Mouse (Mus musculus) intestine, embryonic 15.5 days (tissue): ENCODE data around the gene Wfdc2. TPM values are rescaled to one million over a fixed set of nuclear protein-coding genes. Genes with fewer than 3 reads are reported as not detected.

Source experiments
- ATAC-seq: fragments of 200-750 bp; cut with Nextera tagmentation; 2 replicates; pipeline ENCODE4 v1.8.0; 2017; ENCODE audit warnings: moderate TSS enrichment, moderate library complexity
- H3K27ac ChIP-seq: fragments of 300-500 bp; sonication (generic); 2 replicates; pipeline ENCODE4 v1.5.1; 2015; ENCODE audit warnings: mild to moderate bottlenecking, inconsistent platforms
- H3K27me3 ChIP-seq: fragments of 300-500 bp; sonication (generic); replicated peaks from 2 replicates; pipeline ENCODE4 v1.6.1; 2015; ENCODE audit warnings: inconsistent platforms
- H3K36me3 ChIP-seq: fragments of 300-500 bp; sonication (generic); 2 replicates; pipeline ENCODE4 v1.6.1; 2015; ENCODE audit warnings: inconsistent platforms
- H3K4me1 ChIP-seq: fragments of 300-500 bp; sonication (generic); replicated peaks from 2 replicates; pipeline ENCODE4 v1.6.1; 2015; ENCODE audit warnings: inconsistent platforms
- H3K4me2 ChIP-seq: fragments of 300-500 bp; sonication (generic); replicated peaks from 2 replicates; pipeline ENCODE4 v1.6.1; 2015; ENCODE audit warnings: mild to moderate bottlenecking, inconsistent platforms
- H3K4me3 ChIP-seq: fragments of 300-500 bp; sonication (generic); replicated peaks from 2 replicates; pipeline ENCODE4 v1.5.1; 2015; ENCODE audit warnings: inconsistent platforms
- H3K9ac ChIP-seq: fragments of 300-500 bp; sonication (generic); 2 replicates; pipeline ENCODE4 v1.6.1; 2015; ENCODE audit warnings: inconsistent platforms
- H3K9me3 ChIP-seq: fragments of 300-500 bp; sonication (generic); 2 replicates; pipeline ENCODE4 v1.6.1; 2016; ENCODE audit warnings: inconsistent platforms
- WGBS: fragments of 180-500 bp; shearing (Covaris S2); methylation state at CpG from one replicate; pipeline ENCODE4 v1.1.7; 2015; 5-methylcytosine and 5-hydroxymethylcytosine counted together
- polyA plus RNA-seq: library from polyadenylated mRNA; unstranded; fragments of >200 nt; fragmentation: Nextera tagmentation; extraction: Ambion mirVana; gene quantifications from 2 replicates; pipeline ENCODE4 v1.2.1, GENCODE M21; 2015

Gene Wfdc2
- polyA plus RNA-seq, 1 experiment from 2014 or later, result 53.3 TPM

DNA sequence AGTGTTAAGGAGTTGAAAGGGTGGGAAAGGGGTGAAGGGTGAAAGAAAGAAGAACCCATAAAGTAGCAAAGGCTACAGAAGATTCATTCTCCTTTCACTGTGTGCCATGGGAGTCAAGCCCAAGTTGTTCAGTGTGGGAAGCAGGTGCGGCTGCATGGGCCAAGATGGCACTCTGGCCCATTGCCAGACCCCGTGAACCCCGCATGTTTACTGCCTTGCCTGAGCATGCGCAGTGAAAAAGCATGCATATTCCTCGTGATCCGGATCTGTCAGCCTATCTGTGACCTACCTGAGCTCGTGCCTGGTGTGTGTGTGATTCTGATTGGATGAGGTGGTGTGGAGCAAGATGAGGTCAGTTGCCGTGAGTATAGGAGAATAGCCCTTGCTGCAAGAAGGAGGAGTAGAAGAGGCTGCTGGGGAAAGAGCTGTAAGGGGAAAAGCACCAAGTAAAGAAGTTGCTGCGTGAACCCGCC lies 38.9 kb upstream of the Wfdc2 start:
- Histone ChIP-seq H3K4me2 (no peak overlapping the region), H3K9me3 (no peaks in the 10 kb centered on the region), H3K4me3 (no peak overlapping the region), H3K4me1 (0 out of 2 replicates have a peak, but pooled peaks cover 12% of the 10 kb centered on the region), H3K36me3 (no peaks in the 10 kb centered on the region), H3K27me3 (no peaks in the 10 kb centered on the region), H3K27ac (no peak overlapping the region), H3K9ac (no peak overlapping the region)
- no peak for ATAC-seq
- 82% methylated on average over 10 of the region's 10 CpGs for WGBS

DNA sequence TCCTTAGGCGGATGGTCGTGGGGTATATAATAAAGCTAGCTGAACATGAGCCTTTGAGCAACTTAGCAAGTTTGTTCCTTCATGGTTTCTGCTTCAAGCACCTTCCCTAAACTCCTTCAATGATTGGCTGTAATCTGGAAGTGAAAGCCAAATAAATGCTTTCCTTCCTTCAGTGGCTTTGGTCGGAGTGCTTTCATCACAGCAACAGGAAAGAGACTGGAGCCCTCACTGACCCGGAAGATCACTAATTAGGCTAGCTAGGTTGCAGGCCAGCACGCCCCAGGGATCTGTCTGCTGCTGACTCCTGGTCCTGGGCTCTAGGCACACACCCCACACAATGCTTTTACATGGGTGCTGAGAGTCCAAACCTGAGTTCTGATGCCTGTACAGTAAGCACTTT lies 33.7 kb upstream of the Wfdc2 start:
- Histone ChIP-seq H3K9me3 (no peaks in the 10 kb centered on the region), H3K36me3 (no peaks in the 10 kb centered on the region), H3K9ac (no peak overlapping the region), H3K4me3 (no peak overlapping the region), H3K4me1 (no peaks in the 10 kb centered on the region), H3K27ac (no peak overlapping the region), H3K4me2 (no peak overlapping the region), H3K27me3 (no peaks in the 10 kb centered on the region)
- no peak for ATAC-seq
- WGBS, result 68% methylated on average over 5 of the region's 5 CpGs

DNA sequence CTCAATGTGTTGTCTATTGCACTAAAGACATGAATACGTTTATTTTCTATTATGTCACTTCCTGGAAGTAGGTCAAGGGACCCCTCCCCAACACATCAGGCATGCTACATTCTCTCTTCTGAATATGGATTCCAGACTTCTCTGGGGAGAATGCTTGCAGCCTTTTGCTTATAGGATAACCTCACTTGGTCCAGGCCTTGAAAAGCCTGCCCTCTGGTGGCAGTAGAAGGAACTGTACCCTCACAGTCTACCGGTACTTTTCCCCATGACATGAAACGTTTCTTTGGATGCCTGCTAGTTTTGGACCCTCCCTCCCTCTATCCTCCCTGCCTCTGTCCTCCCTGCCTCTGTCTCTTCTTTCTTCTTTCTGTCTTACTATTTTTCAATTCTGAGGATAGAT lies 31.0 kb upstream of the Wfdc2 start:
- H3K27ac ChIP-seq, result no peak overlapping the region
- no peak overlapping the region for H3K9ac ChIP-seq
- H3K4me1 ChIP-seq, result no peaks in the 10 kb centered on the region
- peak; percentile 41; the same call in 1 of the 2 replicates for ATAC-seq
- H3K36me3 ChIP-seq, result no peaks in the 10 kb centered on the region
- H3K9me3 ChIP-seq, result no peaks in the 10 kb centered on the region
- H3K4me3 ChIP-seq, result no peak overlapping the region
- WGBS, result 3% methylated on average over 3 of the region's 3 CpGs
- H3K27me3 ChIP-seq, result no peaks in the 10 kb centered on the region
- H3K4me2 ChIP-seq, result no peak overlapping the region

DNA sequence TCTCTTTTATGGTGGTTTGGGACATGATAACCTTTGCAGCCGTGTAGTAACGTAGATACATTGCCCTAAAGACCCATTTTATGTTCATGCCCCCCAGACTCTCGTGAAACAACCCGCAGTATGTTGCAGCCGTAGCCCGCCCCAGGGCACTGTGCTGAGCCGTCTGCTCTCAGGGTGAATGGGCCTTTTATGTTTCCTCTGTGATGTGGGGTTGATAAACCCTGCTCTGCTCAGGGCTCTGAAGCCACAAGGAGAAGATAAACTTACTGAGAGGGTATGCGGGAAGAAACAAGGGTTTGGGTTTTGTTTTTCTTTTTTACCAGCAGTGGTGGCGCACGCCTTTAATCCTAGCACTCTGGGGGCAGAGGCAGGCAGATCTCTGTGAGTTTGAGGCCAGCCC lies 27.9 kb upstream of the Wfdc2 start:
- H3K4me1 ChIP-seq, result no peaks in the 10 kb centered on the region
- no peak overlapping the region for H3K4me3 ChIP-seq
- no peak overlapping the region for H3K9ac ChIP-seq
- no peaks in the 10 kb centered on the region for H3K9me3 ChIP-seq
- 70% methylated on average over 10 of the region's 10 CpGs for WGBS
- H3K36me3 ChIP-seq, result no peaks in the 10 kb centered on the region
- no peaks in the 10 kb centered on the region for H3K27me3 ChIP-seq
- no peak overlapping the region for H3K4me2 ChIP-seq
- no peak overlapping the region for H3K27ac ChIP-seq
- no peak for ATAC-seq

DNA sequence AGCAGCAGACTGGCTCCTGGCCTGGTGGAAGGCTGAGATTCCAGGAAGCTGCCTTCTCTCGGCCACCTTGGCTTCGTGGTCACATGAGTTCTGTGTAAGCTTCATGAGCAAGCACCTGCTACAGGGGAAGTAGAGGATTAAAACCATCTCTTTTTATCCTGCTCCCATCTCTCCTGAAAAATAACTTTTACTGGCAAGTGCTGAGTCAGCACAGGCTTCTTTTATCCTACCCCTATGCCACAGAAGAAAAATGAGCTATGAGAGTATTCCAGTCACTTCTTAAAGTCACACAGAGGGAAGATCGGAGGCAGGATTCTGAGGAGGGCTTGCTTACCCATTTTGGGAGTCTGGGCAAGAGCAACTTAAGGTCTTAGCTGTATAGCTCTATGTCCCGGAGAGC lies 25.2 kb upstream of the Wfdc2 start:
- Histone ChIP-seq H3K4me3 (no peak overlapping the region), H3K36me3 (no peaks in the 10 kb centered on the region), H3K4me1 (0 out of 2 replicates have a peak, but pooled peaks cover 5% of the 10 kb centered on the region), H3K27me3 (no peaks in the 10 kb centered on the region), H3K9me3 (no peaks in the 10 kb centered on the region), H3K27ac (no peak overlapping the region), H3K9ac (no peak overlapping the region), H3K4me2 (no peak overlapping the region)
- 72% methylated on average over 4 of the region's 4 CpGs for WGBS
- ATAC-seq, result no peak

DNA sequence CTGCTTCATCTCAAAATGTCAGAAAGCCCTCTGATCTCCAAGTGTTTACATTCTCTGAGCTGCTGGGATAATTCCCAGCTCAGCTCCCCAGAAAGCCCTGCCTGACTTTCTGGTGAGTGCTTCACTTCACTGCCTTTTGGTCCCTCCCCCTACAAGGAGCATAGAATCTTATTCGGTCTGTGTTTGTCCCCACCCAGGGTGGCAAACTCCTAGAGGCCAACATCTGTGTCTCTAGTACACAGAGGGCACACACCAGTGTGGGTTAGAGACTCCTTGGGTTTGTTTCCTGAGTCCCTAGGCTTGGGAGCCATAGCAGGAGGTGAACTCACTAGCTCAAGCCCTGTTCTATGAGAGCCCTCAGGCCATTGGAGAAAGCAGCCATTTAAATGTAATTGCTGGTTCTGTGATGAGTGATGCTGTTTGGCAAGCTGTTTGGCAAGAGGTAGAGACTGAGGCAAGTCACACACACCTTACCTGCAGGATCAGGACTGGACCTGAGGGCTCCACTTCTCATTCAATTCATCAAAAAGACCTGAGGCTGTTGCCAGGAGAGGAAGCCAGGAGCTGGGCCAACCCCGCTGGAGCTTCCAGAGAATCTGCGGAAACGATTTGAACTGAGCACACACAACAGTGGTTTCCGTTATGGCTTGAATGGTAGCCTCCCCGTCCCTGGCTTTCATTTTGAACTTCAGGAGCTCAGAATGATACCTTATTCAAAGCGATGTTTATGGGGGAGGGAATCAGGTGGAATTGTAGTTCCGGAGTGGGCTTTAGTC lies 21.4 kb upstream of the Wfdc2 start:
- Histone ChIP-seq H3K9ac (no peak overlapping the region), H3K4me2 (peak overlapping the region; percentile 2; the same call in 1 of the 2 replicates), H3K4me1 (0 out of 2 replicates have a peak, but pooled peaks cover 8% of the 10 kb centered on the region), H3K9me3 (no peaks in the 10 kb centered on the region), H3K36me3 (no peaks in the 10 kb centered on the region), H3K27ac (peak overlapping the region; percentile 77), H3K27me3 (no peaks in the 10 kb centered on the region), H3K4me3 (no peak overlapping the region)
- peak; percentile 61; the same call in 1 of the 2 replicates for ATAC-seq
- 26% methylated on average over 8 of the region's 8 CpGs for WGBS

DNA sequence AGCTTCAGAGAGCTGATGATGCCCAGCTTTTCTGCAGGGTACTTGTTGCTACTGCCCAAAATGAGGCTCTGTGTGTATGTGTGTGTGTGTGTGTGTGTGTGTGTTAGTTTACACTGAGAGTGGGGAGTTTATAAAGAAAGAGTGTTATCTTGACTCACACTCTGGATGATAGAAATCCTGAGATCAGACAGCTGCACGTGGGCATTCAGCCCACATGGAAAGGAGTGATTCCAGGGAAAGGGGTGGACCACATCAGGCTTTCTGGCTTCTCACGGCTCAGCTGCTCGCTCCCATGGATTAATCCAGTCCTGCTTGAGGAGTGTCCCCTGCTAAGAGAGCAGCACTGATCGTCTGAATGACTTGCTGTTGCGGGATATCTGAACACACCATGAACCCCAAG lies 20.1 kb upstream of the Wfdc2 start:
- H3K27me3 ChIP-seq, result no peaks in the 10 kb centered on the region
- no peak overlapping the region for H3K4me2 ChIP-seq
- WGBS, result 56% methylated on average over 5 of the region's 5 CpGs
- no peak overlapping the region for H3K4me3 ChIP-seq
- no peak overlapping the region for H3K9ac ChIP-seq
- 0 out of 2 replicates have a peak, but pooled peaks cover 8% of the 10 kb centered on the region for H3K4me1 ChIP-seq
- no peak overlapping the region for H3K27ac ChIP-seq
- ATAC-seq, result no peak
- no peaks in the 10 kb centered on the region for H3K9me3 ChIP-seq
- no peaks in the 10 kb centered on the region for H3K36me3 ChIP-seq

DNA sequence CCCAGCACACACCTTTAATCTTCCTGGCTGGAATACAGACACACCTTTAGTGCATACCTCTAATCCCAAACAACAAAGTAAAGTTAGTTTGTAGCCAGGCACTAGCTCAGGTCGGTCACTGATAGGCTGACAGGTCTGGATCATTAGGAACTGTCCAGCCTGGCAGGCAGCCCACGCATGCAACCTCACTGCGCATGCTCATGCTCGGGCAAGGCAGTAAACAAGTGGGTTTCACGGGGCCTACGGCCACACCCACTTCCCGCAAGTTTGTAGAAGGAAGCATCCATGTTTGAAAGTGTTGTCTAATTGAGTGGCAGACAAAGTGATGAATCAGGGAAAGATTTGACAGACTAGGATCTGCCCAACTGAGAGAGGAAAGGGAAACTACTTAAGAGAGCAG lies 19.6 kb upstream of the Wfdc2 start:
- no peaks in the 10 kb centered on the region for H3K27me3 ChIP-seq
- WGBS, result 75% methylated on average over 7 of the region's 7 CpGs
- ATAC-seq, result no peak
- no peak overlapping the region for H3K4me3 ChIP-seq
- no peak overlapping the region for H3K9ac ChIP-seq
- H3K4me1 ChIP-seq, result 0 out of 2 replicates have a peak, but pooled peaks cover 8% of the 10 kb centered on the region
- H3K36me3 ChIP-seq, result no peaks in the 10 kb centered on the region
- H3K9me3 ChIP-seq, result no peaks in the 10 kb centered on the region
- H3K4me2 ChIP-seq, result no peak overlapping the region
- no peak overlapping the region for H3K27ac ChIP-seq

DNA sequence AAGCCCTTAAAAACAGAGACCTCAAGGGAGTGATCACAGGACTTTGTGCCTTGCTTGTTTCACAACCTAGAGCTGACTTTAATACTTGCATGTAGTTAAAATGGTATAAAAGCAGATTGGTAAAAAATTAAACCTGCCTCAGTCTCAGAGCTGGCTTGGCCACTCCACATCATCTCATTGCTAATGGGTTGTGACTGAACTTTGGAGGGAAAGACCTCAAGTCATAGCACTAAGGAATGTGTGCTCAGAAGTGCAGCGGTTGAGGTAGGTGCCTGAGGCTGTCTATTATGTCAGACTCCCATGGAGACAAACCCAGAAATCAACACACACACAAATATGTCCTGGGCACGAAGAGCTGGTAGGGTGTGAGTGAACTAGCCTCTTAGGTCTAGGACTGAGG lies 18.5 kb upstream of the Wfdc2 start:
- Histone ChIP-seq H3K9ac (no peak overlapping the region), H3K36me3 (no peaks in the 10 kb centered on the region), H3K4me1 (0 out of 2 replicates have a peak, but pooled peaks cover 8% of the 10 kb centered on the region), H3K27ac (no peak overlapping the region), H3K4me3 (no peak overlapping the region), H3K9me3 (no peaks in the 10 kb centered on the region), H3K27me3 (no peaks in the 10 kb centered on the region), H3K4me2 (no peak overlapping the region)
- 70% methylated on average over 2 of the region's 2 CpGs for WGBS
- no peak for ATAC-seq

DNA sequence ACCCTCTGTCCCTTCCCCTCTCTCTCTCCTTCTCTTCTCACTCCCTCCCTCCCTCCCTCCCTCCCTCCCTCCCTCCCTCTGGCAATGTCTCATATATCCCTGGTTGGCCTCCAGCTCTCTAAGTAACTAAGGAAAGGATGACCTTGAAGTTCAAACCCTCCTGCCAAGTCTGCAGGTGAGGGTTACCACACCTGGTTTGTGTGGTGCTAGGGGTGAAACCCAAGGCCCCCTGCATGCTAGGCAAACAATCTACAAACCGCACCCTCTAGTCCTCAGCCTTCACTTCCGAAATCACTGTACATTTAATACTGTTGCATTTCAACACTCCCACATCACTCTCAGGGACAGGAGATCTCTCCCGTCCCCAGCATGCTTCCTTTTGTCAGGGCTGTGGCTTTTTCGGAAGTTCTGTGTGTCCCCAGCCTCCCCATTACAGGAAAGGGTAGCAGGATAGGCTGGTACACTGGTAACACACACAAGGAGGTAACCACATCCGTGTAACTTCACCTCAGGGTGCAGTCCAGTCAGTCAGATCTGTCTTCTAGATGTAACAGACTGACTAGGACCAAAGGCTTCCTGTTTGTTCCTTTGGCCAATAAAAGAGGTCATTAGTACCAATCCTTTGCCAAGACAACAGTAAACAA lies 17.6 kb upstream of the Wfdc2 start:
- no peak overlapping the region for H3K9ac ChIP-seq
- no peak overlapping the region for H3K4me3 ChIP-seq
- WGBS, result 37% methylated on average over 5 of the region's 5 CpGs
- no peak overlapping the region for H3K4me2 ChIP-seq
- 0 out of 2 replicates have a peak, but pooled peaks have one; percentile 34 for ATAC-seq
- H3K36me3 ChIP-seq, result no peaks in the 10 kb centered on the region
- 0 out of 2 replicates have a peak, but pooled peaks cover 8% of the 10 kb centered on the region for H3K4me1 ChIP-seq
- no peak overlapping the region for H3K27ac ChIP-seq
- H3K27me3 ChIP-seq, result no peaks in the 10 kb centered on the region
- no peaks in the 10 kb centered on the region for H3K9me3 ChIP-seq

DNA sequence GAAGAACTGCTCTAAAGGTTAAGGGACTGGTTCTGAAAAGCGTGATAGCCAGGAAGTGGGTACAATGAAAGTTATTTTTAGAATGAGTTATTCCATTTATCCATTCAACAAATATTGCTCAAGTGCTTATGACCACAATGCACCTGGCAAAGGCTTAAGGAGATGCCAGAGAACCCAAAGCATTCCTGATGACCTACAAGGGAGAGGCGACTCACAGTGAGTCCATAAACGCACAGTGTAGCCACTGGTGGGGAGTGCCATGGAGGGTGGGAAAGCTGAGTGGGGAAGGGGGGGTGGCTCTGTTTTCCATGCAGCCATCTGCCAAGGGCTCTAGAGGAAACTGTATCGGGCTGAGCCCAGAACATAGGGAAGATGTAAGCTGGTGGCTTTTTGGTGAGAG lies 12.9 kb upstream of the Wfdc2 start:
- 32% methylated on average over 4 of the region's 4 CpGs for whole genome bisulfite sequencing
- ATAC-seq, result no peak
- Histone ChIP-seq H3K27ac (no peak overlapping the region), H3K4me1 (0 out of 2 replicates have a peak, but pooled peaks cover 7% of the 10 kb centered on the region), H3K36me3 (no peaks in the 10 kb centered on the region), H3K9ac (no peak overlapping the region), H3K4me3 (no peak overlapping the region), H3K9me3 (no peaks in the 10 kb centered on the region), H3K27me3 (no peaks in the 10 kb centered on the region), H3K4me2 (no peak overlapping the region)

DNA sequence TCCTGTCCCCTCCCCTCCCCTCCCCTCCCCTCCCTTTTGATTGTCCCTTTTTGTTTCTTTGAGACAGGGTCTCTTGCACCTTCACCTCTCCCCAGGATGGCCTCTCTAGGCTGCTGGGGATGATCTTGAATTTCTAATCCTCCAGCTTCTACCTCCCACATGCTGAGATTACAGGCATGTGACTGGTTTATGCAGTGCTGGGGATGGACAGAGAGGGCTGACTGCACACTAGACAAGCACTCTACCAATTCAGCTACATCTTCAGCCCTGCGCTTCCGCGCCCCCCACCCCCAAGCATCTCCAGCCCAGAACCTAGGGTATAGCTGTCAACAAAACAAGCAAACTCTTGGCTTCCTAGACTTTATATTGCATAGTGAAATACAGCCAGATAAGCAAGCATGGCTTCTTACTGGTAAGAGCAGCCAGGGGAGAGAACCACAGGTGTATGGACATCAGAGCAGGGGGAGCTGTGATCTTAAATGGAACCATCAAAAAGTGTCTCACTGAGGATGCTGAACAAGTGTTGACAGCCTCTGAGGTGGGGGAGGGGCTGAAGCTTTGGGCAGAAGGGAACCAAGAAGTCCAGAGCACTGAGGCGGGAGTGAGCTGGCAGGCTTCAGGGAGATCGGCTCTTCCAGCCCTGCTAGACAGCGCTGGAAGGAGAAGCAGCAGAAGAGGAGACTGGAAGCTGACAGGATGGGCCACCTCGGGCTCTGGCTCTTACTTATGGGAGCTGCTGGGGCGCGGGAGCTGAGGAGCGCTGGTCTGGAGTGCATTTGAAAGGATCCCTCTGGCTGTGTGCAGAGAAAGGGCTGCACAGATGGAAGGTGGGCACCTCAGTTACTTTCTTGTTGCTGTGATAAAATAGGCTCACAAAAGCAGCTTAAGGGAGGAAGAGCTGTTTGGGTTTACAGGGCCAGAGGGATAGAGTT lies 12.0 kb upstream of the Wfdc2 start:
- Histone ChIP-seq H3K9ac (no peak overlapping the region), H3K27me3 (no peaks in the 10 kb centered on the region), H3K36me3 (no peaks in the 10 kb centered on the region), H3K4me2 (no peak overlapping the region), H3K4me1 (0 out of 2 replicates have a peak, but pooled peaks cover 4% of the 10 kb centered on the region), H3K9me3 (no peaks in the 10 kb centered on the region), H3K27ac (no peak overlapping the region), H3K4me3 (no peak overlapping the region)
- ATAC-seq, result no peak
- WGBS, result 34% methylated on average over 10 of the region's 10 CpGs
